Mouse (Mus musculus) heart, adult 8-10 months (tissue): Measurements from ENCODE around the gene Hspa1a. TPM values are rescaled to one million over a fixed set of nuclear protein-coding genes. Genes with fewer than 3 reads are reported as not detected.
"Not testable (repeated sequence)": the region's sequence is repeated elsewhere in the genome, so short reads cannot be mapped to it uniquely, and the experiment has no call there.

Experiments
- DNase-seq: peaks from one replicate; pipeline ENCODE4 v3.0.0; 2022; ENCODE audit warnings: low spot score
- total RNA-seq, 4 experiments: library from RNA; stranded (reverse); gene quantifications; 2 replicates each; pipeline ENCODE4 v1.2.4; 2022

Gene Hspa1a
- total RNA-seq, 4 experiments from 2014 or later = 1.8 to 7.5 (median 3.6) TPM

DNA sequence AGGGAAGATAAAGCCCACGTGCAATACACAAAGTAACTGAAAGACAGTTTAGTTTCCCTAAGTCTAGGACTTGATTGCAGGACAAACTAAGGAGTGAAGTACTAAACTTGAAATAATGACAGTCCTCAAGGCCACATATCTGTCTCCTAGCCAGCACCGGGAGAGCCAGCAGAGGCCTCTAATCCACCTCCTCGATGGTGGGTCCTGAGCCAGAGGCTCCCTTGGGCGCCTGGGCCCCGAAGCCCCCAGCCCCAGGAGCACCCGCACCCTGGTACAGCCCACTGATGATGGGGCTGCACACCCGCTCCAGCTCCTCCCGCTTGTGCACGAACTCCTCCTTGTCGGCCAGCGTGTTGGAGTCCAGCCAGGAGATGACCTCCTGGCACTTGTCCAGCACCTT lies 2.1 kb downstream of the Hspa1a start, which contains the start of gene Gm20481:
Gene Gm20481, plus strand, starts transcription at position 91 of the 400 bp plus-strand sequence.
- DNase-seq = not testable (repeated sequence)

DNA sequence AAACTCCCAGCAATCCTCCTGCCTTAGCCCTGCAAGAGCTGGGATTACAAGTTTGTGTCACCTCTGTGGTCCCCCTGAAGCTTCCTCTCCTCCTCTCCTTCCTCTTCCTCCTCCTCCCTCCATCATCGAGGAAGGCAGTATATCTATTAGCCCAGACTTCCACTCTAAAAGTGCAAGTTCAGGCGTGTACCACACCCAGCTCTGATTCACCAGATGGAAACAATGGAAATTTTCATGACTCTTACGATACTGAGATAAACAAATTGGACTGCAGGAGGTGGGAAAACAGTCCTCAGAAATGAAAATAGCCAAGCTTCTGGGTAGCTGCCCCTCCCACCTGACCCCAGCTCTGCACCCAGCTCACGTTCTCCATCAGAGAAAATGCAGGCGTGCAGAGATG lies 6.3 kb downstream of the Hspa1a start:
- no peak for DNase-seq

DNA sequence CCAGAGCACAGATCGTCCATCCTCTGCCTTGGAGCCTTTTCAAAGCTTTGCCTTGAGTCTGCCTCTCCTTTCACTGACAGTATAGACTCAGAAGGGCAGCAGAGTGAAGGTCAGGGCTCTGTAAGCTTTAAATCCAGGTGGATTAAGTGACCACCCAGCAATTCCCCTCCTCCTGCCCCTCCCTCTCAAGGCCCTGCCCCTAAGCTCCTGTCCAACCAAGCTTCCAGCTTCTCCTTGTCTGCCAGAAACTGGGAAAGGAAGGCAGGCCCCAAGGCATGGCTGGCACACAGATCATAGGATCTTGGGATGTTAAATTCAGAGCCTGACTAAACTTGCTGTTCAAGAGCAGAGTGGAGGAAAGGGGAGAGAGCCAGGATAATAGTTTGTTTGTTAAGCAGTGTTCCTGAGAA lies 7.3 kb downstream of the Hspa1a start:
- DNase-seq = no peak

DNA sequence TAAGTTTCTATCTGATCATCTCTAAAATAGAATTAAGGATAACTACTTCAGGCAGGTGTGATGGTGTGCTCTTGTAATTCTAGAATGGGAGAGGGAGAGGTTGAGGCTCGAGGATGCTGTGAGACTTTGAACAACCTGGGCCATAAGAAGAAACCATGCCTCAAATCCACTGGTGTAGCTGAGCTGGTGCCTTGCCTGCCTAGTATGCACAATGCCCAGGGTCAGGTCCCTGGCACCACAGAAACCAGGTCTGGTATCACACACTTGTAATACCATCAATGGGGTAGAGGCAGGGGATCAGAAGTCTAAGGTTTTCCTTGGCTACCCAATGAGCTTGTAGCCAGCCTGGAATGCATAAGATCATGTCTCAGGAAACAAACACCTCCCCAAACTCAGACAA lies 9.1 kb downstream of the Hspa1a start:
- DNase-seq = no peak

DNA sequence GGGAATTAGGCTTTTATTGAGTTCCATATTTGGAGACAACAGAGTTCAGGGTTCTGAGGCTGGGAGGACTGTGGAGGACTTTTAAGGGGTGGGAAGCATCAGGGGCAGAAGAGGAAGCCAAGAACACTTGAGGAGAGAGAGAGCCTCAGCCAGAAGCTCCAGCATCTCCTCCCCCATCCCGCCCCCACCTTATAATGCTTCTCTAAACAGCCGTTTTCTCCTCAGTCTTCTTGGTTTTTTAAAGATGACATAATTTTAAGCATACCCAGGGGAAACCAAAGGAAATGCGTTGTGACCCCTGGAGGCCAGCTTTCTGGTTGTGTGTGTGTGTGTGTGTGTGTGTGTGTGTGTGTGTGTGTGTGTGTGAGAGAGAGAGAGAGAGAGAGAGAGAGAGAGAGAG lies 9.8 kb downstream of the Hspa1a start:
- DNase-seq = no peak

DNA sequence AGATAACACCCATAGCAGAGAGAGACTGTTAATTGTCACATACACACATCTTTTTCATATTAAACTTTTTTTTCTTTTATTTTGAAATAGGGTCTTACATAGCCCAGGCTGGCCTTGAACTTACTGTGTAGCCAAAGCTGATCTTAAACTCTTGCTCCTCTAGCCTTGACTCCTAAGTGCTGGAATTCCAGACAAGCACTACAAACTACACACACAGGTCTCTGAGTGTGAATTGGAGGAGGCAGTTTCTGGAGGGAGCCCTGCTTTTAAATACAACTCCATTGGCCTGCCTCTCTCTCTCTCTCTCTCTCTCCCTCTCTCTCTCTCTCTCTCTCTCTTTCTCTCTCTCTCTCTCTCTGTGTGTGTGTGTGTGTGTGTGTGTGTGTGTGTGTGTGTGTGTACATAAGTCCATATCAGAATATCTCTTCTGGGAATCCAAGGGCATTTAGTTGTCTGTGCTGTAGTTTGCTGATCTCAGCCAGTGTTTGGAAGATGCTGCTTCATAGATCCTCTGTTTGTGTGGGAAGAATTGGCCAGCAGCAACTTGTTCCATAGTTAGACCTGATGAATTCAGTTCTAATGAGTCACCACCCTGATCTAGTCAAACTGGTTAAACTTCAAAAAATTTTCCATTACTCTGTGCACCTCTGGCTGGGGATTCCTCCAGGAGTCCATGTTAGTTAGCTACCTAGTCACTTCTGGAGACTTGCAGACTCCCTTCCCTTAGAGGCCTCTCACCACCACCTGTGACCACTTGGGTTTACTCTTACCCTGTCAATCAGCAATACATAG lies 11.1 kb downstream of the Hspa1a start:
- DNase-seq = no peak

DNA sequence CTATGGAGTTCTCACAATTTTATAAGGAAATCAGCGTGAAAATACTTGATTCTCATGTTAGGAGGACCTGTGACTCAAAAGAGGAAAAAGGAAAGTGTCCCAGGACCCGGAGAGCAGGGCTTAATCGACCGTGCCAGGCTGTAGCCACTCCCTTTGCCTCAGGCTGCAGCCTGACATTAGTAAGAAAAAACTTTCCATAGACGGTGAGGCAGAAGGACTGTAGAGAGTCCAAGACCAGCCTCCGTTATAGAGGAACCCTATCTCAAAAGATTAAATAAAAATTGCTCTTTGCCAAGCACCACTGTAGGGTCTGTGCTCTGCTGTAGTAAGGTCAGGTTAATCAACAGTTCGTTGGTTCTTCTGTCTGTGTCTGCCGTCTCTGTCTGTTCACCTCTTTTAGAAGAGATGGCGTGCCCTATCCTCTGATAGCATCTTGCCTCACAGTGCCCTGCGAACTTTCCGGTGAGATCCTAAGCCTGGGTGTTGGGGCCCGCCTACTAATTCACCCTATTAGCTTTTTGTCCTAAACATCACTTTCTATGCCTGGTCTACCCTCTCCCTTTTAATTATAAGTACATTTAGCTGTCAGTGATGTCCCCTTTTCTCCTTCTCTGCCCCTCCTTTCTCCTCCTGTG lies 12.0 kb downstream of the Hspa1a start:
- DNase-seq = peak; percentile 61

DNA sequence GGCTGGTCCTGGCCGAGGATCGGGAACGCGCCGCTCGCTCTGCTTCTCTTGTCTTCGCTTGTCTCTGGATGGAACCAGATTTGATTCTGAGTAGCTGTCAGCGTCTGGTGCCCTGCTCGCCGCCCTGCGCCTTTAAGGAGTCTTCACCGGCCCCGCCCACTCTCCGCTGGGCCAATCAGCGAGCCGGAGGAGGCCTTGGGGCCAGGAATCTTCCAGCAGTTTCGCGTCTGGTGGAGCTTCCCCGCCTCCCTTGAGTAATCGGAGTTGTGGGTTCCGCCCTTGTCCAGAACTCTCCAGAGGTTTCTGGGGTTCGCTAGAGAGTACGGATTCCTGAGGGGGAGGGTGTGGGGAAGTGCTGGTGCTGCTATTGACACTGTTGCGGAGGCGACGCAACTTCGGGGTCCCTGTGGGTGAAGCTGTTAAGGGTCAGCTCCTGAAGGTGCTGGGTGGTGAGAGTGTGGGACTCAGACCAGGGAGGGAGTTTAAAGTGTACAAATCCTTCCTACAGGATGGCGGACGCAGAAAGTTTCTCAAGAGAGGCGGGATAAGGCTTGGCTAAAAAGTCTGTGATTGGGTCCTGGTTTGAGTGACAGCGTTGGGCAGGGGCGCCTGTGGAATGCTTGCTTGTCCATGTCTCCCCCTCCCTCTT lies 12.7 kb downstream of the Hspa1a start, which contains the start of gene Hspa1b:
Gene Hspa1b, minus strand, starts transcription at position 109 of the 649 bp plus-strand sequence.
- peak; percentile 96 for DNase-seq

DNA sequence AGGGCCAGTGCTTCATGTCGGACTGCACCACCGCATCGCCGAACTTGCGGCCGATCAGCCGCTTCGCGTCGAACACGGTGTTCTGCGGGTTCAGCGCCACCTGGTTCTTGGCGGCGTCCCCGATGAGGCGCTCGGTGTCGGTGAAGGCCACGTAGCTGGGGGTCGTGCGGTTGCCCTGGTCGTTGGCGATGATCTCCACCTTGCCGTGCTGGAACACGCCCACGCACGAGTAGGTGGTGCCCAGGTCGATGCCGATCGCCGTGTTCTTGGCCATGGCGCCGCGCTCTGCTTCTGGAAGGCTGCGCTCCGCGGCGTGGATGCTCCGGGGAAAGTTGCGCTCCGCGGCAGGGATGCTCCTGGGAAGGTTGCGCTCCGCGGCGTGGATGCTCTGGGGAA lies 13.2 kb downstream of the Hspa1a start:
- not testable (repeated sequence) for DNase-seq

DNA sequence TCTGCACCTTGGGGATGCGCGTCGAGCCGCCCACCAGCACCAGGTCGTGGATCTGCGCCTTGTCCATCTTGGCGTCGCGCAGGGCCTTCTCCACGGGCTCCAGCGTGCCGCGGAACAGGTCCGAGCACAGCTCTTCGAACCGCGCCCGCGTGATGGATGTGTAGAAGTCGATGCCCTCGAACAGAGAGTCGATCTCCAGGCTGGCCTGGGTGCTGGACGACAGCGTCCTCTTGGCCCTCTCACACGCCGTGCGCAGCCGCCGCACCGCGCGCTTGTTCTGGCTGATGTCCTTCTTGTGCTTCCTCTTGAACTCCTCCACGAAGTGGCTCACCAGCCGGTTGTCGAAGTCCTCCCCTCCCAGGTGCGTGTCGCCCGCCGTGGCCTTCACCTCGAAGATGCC lies 14.0 kb downstream of the Hspa1a start:
- DNase-seq = not testable (repeated sequence)

DNA sequence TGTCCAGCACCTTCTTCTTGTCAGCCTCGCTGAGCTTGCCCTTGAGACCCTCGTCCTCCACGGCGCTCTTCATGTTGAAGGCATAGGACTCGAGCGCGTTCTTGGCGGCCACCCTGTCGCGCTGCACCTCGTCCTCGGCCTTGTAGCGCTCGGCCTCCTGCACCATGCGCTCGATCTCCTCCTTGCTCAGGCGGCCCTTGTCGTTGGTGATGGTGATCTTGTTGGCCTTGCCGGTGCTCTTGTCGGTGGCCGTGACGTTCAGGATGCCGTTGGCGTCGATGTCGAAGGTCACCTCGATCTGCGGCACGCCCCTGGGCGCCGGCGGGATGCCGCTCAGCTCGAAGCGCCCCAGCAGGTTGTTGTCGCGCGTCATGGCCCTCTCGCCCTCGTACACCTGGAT lies 14.7 kb downstream of the Hspa1a start:
- DNase-seq = not testable (repeated sequence)

DNA sequence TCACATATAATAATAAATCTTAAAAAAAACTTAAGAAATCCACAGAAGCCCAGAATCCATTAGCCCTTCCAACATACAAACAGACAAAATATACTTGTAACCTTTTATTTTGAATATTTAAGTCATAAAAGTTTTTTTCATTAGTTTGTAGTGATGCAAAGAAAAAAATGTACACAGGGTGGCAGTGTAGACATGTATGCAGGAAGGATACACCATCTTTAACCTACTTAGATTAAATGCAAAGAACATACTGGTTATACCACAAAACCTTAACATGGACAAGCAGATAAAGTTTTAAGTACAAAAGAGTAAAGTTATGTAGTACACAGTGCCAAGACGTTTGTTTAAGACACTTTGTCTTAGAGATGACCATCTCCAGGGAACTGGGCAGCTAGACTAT lies 15.6 kb downstream of the Hspa1a start:
- DNase-seq = no peak

DNA sequence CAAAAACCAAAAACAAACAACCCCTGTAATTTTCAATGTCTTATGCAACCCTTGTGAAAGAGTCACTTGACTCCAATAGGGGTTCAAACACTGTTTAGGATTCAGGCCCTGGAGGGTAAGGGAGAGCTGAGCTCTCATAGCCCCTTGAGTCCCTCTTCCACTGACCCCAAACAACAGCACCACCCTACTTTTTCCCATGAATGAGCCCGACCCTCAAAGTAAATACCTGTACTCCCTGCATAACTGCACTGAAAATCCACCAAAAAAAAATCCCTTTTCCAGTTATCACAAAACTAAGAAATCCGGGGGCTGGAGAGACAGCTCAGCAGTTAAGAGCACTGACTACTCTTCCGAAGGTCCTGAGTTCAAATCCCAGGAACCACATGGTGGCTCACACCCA lies 16.1 kb downstream of the Hspa1a start:
- DNase-seq = no peak

DNA sequence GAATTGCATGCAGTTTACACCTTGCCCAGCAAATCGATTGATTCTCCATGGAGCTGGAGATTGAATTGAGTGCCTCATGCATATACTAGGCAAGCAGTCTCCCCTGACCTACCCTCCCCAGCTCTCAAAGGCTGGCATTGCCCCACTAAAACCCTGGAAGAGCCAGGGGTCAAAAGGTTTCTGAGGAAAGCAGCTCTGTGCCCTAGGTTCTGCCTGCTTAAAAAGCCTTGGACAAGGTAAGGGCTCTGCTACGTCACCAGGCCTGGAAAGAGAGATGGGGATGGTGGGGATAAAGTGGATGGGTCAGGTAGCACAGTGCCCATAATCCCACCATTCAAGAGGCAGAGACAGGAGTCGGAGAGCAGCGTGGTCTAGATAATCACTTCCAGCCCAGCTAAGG lies 17.1 kb downstream of the Hspa1a start:
- DNase-seq = no peak

DNA sequence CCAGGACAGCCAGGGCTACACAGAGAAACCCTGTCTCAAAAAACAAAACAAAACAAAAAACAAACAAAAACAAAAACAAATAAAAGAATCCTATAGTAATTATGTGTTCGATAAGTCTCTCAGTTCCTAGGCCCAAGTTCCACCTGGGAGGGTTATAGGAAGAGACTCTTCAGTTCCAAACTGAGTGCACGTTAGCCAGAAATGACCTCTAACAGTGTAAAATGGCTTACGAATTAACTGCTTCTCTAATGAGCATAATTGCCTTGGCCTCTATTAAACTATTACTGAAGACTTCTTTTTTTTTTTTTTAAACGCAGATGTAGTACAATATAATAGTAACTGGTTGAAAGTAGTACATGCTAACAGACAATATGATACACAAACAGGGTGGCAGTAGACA lies 18.1 kb downstream of the Hspa1a start:
- no peak for DNase-seq

DNA sequence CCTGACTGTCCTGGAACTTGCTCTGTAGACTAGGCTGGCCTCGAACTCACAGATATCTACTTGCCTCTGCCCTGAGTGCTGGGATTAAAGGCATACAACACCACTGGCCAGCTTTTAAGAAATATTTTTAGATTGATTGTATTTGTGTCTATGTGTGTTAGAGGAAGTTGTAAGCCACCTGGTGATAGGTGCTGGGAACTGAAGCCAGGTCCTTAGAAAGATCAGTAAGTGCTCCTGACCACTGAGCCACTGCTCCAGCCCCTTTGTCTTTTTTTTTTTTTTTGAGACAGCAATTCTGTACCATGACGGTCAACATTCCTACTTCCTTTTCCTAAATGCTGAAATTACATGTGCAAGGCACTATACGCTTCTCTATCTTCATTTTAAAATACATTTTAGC lies 18.7 kb downstream of the Hspa1a start:
- DNase-seq = no peak

DNA sequence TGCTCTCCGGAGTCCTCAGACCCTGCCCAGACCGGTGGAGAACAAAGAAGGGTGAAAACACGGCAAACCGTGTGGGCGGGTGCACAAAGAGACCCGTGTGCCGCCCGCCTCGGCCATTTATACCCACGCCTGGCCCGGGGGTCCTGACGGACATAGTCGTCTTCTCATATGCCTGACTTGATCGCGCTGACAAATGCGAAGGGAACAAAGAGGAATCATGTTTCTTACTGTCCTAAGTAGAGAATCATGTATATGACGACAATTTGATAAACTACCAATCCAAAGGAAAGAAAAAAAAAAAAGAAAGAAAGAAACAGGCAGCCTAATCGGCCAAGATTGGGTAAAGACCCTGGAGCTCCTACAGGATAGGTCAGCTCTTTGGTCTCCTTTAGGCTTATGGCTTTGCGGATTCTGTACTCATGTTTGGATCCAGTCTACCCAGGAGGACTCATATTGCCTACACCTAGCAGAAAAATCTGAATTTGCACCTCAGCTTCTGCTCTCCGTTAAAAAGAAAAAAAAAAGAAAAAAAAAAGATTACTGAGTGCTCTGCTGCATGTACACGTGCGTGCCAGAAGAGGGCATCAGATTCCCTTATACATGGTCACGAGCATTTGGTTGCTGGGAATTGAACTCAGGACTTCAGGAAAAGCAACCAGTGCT lies 19.4 kb downstream of the Hspa1a start:
- peak; percentile 88 for DNase-seq

DNA sequence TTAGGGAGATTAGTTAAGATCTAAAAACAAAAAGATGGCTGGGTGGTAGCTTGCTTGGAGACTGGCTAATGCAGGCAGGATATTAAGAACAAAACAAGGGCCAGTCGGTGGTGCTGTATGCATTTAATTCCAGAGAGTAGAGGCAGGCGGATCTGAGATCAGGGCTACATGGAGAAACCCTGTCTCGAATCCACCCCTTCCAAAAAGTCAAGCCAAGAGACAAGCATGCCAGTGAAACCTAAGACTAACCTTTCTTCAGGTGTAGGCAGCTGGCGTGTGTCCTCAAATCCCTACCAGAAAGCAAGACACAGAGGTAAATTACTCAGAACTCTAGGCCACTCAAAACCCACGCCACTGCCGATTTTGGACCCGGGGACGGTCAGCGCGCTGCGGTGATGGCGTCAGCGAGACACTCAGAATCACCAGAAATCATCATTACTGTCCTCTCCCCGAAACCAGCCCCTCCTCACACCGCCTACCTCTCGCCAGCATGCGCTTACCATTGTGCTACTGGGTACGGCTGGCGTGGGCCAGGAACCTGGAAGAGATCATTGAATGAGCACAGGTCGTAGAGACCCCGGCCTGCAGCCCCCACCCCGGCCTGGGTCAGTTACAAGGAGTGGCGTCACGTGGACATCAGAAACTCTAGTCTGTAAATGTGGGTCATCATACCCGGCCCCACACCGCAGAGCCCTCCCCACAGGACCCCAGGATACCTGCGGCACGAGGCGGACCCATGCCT lies 20.1 kb downstream of the Hspa1a start:
- DNase-seq = no peak

DNA sequence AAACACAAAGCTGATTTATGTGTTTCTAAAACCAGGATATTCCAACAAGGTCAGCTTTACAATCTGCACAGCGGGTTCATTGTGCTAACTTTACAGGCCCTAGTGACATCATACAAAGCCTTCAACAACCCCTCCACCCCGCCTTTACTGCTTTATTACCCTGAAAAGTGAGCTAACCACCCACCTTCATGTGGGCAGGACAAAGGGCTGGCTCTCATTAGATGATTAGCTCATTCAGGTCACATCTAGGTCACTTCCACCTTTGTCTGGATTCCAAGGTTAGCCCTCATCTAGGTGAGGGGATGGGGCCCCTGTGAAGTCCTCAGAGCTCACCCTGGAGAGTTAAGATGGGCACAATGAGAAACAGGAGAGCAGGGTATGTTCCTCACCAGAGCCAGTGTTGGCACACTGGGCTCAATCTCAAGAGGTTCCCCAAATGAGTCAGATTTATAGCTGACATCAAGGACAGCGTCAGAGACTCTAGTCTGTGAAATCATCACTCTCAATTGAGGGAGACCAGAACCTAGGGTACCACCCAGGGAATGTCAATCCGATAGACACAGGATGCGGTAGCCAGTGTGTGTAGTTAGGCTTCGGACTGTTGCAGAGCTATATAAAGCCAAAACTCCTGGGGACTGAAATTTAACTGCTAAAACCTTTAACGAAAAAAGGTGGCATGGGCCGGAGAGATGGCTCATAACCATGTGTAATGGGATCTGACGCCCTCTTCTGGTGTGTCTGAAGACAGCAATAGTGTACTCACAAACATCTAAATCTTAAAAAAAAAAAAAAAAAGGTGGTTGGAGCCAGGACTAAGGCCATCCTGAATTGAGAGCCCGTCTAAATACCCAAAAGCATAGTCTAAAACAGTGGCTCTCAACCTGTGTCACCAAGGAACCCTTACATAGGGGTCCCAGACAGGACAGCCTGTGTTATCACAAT lies 21.2 kb downstream of the Hspa1a start:
- no peak for DNase-seq

DNA sequence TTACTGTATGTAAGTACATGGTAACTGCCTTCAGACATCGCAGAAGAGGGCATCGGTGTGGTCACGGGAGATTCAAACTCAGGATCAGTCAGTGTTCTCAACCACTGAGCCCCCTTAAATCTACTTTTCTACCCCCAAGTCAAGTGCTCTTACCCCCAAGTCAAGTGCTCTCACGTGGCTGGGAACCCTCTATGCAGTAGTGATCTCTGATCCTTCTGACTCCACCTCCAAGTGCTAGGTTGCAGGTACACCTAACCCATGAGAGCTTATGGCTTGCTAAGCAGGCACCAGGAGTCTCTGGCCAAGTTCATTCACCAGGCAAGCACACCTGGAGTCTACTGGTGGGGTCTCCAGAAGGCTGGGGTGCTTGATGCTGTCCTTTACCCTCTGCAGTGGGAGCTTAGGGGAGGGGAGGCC lies 22.4 kb downstream of the Hspa1a start:
- DNase-seq = no peak
